Mouse (Mus musculus): ENCODE data around the gene Rnase2a. TPM values are rescaled to one million over a fixed set of nuclear protein-coding genes. Genes with fewer than 3 reads are reported as not detected.
"Not testable (repeated sequence)": the region's sequence is repeated elsewhere in the genome, so short reads cannot be mapped to it uniquely, and the experiment has no call there.

Rnase2a gene
- polyA plus RNA-seq, 1 experiment from 2014 or later: not detected

DNA sequence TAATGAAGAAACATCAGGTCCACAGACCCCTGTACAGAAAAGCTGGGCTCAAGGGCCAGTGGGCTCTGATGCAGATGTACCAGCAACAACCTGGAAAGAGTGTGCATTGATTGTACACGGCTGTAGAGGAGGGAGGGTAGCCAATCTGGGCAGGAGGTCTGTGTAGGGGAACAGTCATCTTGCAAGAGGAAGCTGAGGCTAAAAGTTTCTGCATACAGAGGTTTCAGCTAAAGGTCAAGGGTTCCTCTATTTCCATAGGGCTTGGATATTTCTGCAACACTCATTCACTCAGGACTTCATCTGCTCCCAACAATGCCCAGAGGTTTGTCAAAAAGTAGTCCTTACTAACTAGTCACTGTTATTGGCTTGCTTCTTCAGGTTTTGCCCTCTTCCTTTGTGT lies 18.4 kb downstream of the Rnase2a start:
- not testable (repeated sequence) for H3K4me1 ChIP-seq; H3K4me2 ChIP-seq; H3K9me3 ChIP-seq (replicated peaks); H3K4me3 ChIP-seq (replicated peaks); H3K36me3 ChIP-seq; ATAC-seq (replicated peaks; ENCODE audit: low FRiP score); H3K27me3 ChIP-seq; H3K9ac ChIP-seq; H3K27ac ChIP-seq
- 75% methylated on average over 1 of the region's 1 CpGs for WGBS

DNA sequence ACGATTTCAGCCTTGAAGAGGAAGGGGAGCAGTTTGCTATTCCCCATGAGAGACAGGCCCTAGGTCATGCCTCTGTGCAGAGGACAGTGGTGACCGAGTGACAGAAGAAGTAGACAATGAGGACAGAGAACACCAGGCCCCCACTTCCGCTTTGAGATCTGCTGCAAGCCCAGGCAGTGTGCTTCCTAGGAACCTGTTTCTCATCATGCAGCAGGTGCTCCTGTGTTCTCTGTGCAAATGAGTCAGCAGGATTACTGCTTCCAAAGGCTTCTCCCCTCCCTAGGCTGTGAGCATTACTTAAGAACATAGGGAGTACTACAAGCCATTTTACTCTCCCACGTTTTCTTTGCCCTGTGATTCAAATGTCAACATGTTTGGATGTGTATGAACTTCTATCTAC lies 26.3 kb downstream of the Rnase2a start:
- ATAC-seq (replicated peaks; ENCODE audit: low FRiP score); H3K27ac ChIP-seq: not testable (repeated sequence)
- WGBS: 64% methylated on average over 4 of the region's 4 CpGs

DNA sequence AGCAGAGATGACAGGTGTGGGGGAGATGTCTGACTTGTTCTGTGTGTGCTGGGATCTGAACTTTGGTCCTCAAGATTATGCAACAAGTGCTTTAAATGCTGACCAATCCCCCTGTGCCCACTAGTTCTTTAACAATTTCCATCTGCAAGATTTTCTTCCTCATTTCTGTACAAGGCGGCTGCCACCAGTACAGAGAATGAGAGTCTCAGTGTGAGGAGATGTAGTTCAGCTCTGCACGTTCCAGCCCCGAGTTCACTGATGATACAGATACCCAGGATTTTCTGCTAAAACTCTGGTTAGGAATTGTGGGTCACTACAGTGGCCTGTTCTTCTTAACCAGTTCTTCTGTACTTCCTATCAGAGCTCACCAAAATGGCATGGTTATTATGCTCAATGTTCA lies 35.8 kb downstream of the Rnase2a start:
- H3K4me2 ChIP-seq; H3K9me3 ChIP-seq (replicated peaks); H3K4me3 ChIP-seq (replicated peaks); H3K27me3 ChIP-seq; H3K4me1 ChIP-seq; ATAC-seq (replicated peaks; ENCODE audit: low FRiP score); H3K9ac ChIP-seq; H3K36me3 ChIP-seq; H3K27ac ChIP-seq: not testable (repeated sequence)
- 84% methylated on average over 3 of the region's 3 CpGs for WGBS

More for the DNA sequence above, 26.3 kb downstream of the Rnase2a start:
- H3K36me3 ChIP-seq; H3K4me3 ChIP-seq (replicated peaks); H3K4me2 ChIP-seq; H3K9ac ChIP-seq; H3K4me1 ChIP-seq; H3K27me3 ChIP-seq; H3K9me3 ChIP-seq (replicated peaks): not testable (repeated sequence)

Other genes starting within 250 kb of the Rnase2a start
- not detected in 2 replicates for gene Rnase10, start 248.4 kb downstream of the Rnase2a start, polyA plus RNA-seq (2015; fragmentation: Nextera tagmentation; extraction: Ambion mirVana)
- gene Rnase9, start 214.2 kb downstream of the Rnase2a start, polyA plus RNA-seq (2015; fragmentation: Nextera tagmentation; extraction: Ambion mirVana): 0.17 TPM in 1 of 2 replicates, not detected in the other
- 0.38 TPM in 1 of 2 replicates, not detected in the other for gene Rnase11, start 205.9 kb downstream of the Rnase2a start, polyA plus RNA-seq (2015; fragmentation: Nextera tagmentation; extraction: Ambion mirVana)
- gene Rnase12, start 198.5 kb downstream of the Rnase2a start, polyA plus RNA-seq (2015; fragmentation: Nextera tagmentation; extraction: Ambion mirVana): 10.2 and 11.1 TPM in 2 replicates
- gene Olfr750, start 181.7 kb downstream of the Rnase2a start, polyA plus RNA-seq (2015; fragmentation: Nextera tagmentation; extraction: Ambion mirVana): 0.04 TPM in 1 of 2 replicates, not detected in the other
- 37.8 and 40.5 TPM in 2 replicates for gene Rnase4, start 165.0 kb downstream of the Rnase2a start, polyA plus RNA-seq (2015; fragmentation: Nextera tagmentation; extraction: Ambion mirVana)
- 8.4 and 9.8 TPM in 2 replicates for gene Ang, start 165.0 kb downstream of the Rnase2a start, polyA plus RNA-seq (2015; fragmentation: Nextera tagmentation; extraction: Ambion mirVana)
- gene Eddm3b, start 141.7 kb downstream of the Rnase2a start, polyA plus RNA-seq (2015; fragmentation: Nextera tagmentation; extraction: Ambion mirVana): 2.0 and 2.1 TPM in 2 replicates
- 0.52 and 1.3 TPM in 2 replicates for gene Rnase6, start 132.2 kb downstream of the Rnase2a start, polyA plus RNA-seq (2015; fragmentation: Nextera tagmentation; extraction: Ambion mirVana)
- 0.17 and 1.00 TPM in 2 replicates for gene Rnase1, start 109.3 kb downstream of the Rnase2a start, polyA plus RNA-seq (2015; fragmentation: Nextera tagmentation; extraction: Ambion mirVana)
- gene Rnase2b, start 93.9 kb downstream of the Rnase2a start, polyA plus RNA-seq (2015; fragmentation: Nextera tagmentation; extraction: Ambion mirVana): not detected in 2 replicates
- gene Ang2, start 57.0 kb downstream of the Rnase2a start, polyA plus RNA-seq (2015; fragmentation: Nextera tagmentation; extraction: Ambion mirVana): not detected in 2 replicates
- gene Ear14, start 52.7 kb downstream of the Rnase2a start, polyA plus RNA-seq (2015; fragmentation: Nextera tagmentation; extraction: Ambion mirVana): not detected in 2 replicates
- not detected in 2 replicates for gene Gm7247, start 105.6 kb upstream of the Rnase2a start, polyA plus RNA-seq (2015; fragmentation: Nextera tagmentation; extraction: Ambion mirVana)
- not detected in 2 replicates for gene Vmn2r88, start 154.7 kb upstream of the Rnase2a start, polyA plus RNA-seq (2015; fragmentation: Nextera tagmentation; extraction: Ambion mirVana)
- gene Vmn2r89, start 195.7 kb upstream of the Rnase2a start, polyA plus RNA-seq (2015; fragmentation: Nextera tagmentation; extraction: Ambion mirVana): not detected in 2 replicates